Mouse (Mus musculus) layer of hippocampus, adult 18-20 months (tissue): ENCODE data around the gene Mgst3. TPM values are rescaled to one million over a fixed set of nuclear protein-coding genes. Genes with fewer than 3 reads are reported as not detected.

Experiments
- DNase-seq, 2 experiments: peaks; one replicate each; pipeline ENCODE4 v3.0.0; 2022; ENCODE audit warnings: low spot score in 2 of 2
- total RNA-seq, 2 experiments: library from RNA; stranded (reverse); gene quantifications; 2 replicates each; pipeline ENCODE4 v1.2.3; 2021

The Mgst3 gene
- total RNA-seq, 2 experiments from 2014 or later, result 75.3 to 76.5 TPM

DNA sequence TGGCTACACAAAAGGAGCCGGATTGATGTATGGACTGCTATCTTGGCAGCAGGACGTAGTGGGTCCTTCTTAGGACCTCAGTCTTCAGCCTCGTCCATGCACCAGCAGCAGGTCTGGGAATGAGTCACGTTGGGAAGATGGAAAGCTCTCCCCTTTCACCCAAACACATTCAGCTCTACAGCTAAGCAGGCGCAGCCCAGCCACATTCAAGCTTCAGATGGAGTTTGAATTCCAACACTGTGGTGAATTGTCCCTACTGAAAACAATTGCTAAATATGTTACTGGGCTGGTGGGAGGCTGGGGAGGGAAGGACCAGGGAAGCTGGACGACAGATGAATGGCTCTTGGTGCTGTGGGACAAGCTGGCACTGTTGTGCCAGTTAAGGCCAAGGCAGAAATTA lies 5.1 kb downstream of the Mgst3 start:
- no peak for DNase-seq

GRCm38 (mm10) chr1:167387796-167388195 lies 5.8 kb downstream of the Mgst3 start:
- no peak for DNase-seq

GRCm38 (mm10) chr1:167387310-167387709 lies 6.3 kb downstream of the Mgst3 start:
- DNase-seq, result no peak

DNA sequence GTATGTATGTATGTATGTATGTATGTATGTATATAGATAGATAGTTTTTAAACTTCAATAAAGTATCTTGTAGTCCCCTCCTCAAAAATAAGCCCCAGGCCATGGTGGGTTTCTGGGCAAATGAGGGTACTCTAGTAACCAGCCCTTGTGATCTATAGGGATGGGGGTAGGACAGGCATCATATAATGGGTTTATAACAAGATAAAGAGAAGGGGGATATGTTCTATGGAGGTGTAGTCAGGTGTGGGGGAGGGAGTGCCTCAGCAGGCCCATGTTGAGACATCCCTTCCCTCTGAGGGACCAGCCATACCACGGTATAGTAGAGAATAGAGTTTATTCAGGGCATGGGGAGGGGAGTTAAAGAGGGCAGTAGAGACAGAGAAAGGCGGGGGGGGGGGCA lies 7.2 kb downstream of the Mgst3 start:
- DNase-seq, result no peak

DNA sequence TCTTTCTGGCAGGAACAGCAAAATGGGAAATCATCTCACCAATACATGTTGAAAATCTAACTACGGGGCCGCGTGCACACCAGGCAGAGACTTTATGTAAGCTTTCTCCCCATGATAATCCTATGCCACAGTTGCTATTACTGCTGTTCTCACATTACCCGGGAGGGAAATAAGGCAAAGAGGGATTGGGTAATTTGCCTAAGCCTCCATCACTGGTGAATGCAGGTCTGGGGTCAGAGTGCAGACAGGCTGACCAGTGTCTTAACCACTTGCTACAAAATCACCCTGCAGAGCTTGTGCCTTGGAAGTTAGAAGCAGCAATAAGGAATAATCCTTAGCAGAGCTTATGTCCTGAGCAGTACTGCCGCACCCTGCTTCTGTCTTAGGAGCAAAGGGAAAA lies 8.0 kb downstream of the Mgst3 start:
- no peak for DNase-seq

- no peak for DNase-seq
Measured at GRCm38 (mm10) chr1:167385211-167385610, 8.4 kb downstream of the Mgst3 start.

DNA sequence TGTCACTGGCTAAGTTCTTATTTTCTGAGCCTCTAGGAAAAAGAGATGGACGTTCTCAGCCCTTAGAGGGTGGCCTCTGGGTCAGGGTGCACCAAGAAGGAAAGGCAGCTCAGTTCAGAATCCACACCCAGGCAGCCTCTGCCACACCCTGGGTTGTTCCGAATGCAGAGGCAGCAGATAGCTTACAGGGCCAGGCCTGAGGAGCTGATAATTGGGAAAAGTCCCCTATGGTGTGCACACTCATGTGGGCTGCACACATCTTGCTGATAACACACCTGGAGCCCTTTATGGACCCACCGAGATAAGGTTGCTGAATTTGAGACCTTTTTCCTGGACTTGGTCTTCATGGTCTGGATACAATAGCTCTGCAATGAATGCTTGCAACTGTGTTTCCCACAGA lies 9.5 kb downstream of the Mgst3 start:
- DNase-seq, result no peak

DNA sequence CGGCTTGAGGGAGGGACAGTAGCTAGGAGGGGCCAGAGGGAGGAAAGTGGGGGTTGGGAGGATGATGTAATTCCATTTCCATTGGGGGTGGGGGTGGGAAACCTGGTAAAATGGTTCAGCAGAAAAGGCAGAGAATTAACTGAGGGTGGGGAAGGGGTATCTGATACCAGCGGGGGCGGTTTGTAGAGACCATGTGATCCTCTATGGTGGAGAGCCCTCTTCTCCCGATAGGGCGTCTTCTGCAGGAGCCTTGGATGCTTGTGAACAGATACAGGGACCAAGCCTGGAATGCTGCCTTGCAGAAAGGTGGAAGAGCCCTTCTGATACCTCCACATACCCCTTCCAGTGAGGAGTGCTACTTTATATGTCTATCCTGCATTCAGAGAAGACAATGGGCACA lies 10.5 kb downstream of the Mgst3 start:
- DNase-seq, result no peak

DNA sequence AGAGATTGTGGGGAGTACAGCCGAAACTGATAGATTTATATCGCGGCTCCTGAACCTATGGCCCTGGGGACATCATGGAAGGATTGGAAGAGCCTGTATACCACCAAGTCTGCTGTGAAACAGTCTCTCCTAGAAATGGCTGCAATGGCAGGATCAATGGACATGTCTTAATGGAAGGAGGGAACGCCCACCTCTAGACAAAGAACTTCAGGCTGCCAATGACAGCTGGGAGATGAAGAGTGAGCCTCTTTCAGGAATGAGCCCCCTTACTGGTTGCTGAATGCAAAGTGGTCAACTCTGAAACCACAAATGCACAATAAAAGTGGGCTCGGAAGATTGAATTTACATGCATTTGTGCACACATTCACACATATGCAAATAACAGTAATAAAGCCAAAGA lies 10.9 kb downstream of the Mgst3 start:
- no peak for DNase-seq

DNA sequence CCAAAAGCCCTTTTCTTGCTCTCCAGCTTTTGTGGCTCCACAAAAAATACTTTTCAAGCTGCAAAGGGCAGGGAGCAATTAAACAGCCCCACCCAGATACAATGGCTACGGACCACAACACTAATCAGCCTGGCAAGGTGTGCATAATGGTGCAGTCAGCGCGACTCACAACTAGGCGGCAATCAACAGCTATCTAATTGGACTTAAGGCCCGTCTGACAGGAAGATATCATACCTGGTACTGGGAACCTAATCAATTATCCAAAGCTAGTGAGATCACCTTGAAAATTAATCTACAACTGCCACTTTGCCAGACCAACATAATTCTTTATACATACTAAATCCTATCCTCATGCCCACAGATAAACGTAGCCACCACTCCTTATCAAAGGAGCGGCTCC lies 11.3 kb downstream of the Mgst3 start:
- no peak for DNase-seq

- DNase-seq, result peak in 1 of 2 experiments; percentile 47
Measured at GRCm38 (mm10) chr1:167381050-167382015, 12.3 kb downstream of the Mgst3 start.

DNA sequence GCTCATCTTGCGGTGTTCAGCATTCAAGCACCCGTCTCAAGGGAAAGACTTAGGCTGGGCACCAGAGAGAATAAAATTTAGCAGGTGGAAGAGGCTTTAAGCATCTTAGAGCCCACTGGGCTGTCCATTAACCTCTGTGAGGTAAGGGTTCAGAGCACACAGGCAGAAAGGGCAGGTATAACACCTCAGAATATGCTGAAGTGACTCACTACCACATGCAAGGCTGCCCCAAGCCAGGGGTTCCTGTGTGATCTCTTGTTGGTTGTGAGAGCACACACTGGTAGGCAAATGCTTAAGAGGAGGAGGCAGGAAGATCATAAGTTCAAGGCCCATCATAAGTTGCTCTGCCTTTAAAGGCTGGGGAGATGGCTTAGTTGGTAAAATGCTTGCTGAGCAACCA lies 13.4 kb downstream of the Mgst3 start:
- DNase-seq, result no peak

GRCm38 (mm10) chr1:167379751-167380150 lies 13.9 kb downstream of the Mgst3 start:
- no peak for DNase-seq

GRCm38 (mm10) chr1:167378019-167378418 lies 15.6 kb downstream of the Mgst3 start:
- no peak for DNase-seq

GRCm38 (mm10) chr1:167374942-167375341 lies 18.7 kb downstream of the Mgst3 start:
- no peak for DNase-seq

GRCm38 (mm10) chr1:167374003-167374784 lies 19.4 kb downstream of the Mgst3 start:
- no peak for DNase-seq

DNA sequence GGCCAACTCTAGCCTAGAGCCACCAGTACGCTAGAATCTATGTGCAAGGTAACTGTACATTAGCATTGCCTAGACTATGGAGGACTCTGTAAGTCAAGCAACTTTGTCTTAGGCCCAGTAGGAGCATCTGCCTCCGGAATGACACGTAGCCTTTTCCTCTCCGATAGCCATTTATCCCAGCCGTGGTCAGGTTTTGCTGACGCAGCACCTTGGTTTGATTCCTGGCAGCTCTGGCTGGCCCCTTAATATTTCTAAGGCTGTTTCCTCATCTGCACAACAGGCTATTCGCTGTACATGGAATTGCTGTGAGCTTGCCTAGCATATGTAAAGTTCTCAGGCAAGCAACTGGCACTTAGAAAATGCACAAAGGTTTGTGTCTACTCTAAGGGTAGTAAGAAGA lies 20.9 kb downstream of the Mgst3 start:
- no peak for DNase-seq

- DNase-seq, result peak; percentile 62 to 93
Measured at GRCm38 (mm10) chr1:167369905-167370304, 23.7 kb downstream of the Mgst3 start.

GRCm38 (mm10) chr1:167368513-167368912 lies 25.1 kb downstream of the Mgst3 start:
- DNase-seq, result no peak

GRCm38 (mm10) chr1:167368018-167368417 lies 25.6 kb downstream of the Mgst3 start:
- no peak for DNase-seq

DNA sequence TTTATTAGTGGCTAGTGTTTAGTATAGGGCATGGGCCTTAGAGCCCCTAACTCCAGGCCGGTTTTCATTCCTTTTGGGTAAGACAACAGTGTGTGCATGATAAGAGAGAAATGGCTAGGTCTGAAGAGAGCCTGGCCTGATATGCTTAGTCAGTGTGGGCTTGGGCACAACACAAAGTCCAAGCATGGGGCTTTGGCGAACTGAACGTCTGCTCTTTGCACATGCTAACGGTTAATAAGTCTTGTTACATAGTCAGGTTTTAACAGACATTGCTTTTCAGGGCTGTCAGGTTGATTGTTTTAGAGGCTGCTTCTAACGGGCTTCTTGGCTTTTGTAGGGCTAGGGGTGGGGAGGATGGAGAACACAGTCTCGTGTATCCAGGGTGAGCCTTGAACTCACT lies 27.0 kb downstream of the Mgst3 start:
- no peak for DNase-seq

DNA sequence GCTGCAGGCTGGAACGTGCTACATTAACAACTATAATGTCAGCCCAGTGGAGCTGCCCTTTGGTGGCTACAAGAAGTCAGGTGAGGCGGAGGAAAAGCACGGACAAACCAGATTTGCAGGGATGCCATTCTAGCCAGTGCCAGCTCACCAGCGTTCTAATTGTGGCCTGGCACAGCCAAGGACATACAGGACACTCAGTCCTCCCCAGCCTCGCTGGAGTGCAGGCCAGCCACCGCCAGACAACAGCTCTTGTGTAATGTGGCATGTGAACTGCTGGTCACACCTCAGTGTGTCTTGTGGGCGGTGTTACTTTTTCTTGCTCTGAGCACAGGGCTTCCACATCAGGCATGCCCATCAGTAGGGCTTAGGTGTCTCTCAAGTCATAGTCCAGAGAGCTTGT lies 27.8 kb downstream of the Mgst3 start:
- DNase-seq, result no peak
